Mouse (Mus musculus) liver, adult 2 months (tissue): ENCODE results near the gene Foxp1.

Source experiments
- CTCF ChIP-seq: fragments of 200-500 bp; IDR thresholded peaks from 2 replicates; pipeline ENCODE4 v1.5.1; 2011; ENCODE audit warnings: low read depth, low read length, control low read depth
- POLR2A ChIP-seq: fragments of 200-500 bp; IDR thresholded peaks from 2 replicates; pipeline ENCODE4 v1.6.1; 2011; ENCODE audit warnings: low read length, control low read depth; ENCODE audit not compliant: insufficient read depth; ENCODE audit errors: extremely low read depth

DNA sequence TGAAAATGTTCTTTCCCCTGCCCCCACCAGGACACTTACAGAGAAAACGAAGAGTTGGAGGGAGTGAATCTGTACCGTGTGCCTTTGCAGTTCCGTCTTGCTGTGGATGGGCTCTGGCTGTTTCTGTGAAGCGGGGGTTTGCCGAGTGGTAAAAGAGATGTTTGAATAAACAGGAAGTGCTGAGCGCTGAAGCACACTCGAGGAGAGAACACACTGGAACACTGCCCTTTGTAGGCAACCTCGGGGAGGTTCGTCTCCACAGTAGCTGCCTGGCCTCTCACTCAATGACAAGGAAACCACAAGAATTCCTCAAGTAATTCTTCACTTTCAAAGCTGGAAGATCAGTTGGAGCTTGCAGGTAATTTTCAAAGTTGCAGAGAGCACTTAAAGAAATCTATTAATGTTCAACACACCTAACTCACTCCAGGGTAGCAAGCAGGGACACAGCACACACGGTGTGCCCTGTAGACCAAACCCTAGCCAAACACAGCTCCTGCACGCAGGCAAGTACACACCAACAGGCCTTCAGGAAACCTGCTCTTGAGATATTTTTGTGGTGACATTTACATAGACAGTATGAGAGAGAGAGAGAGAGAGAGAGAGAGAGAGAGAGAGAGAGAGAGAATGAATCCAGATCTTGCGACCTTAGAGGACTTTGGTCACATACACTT, 426.3 kb downstream of the Foxp1 start:
- TF ChIP-seq CTCF, result no peak
- TF ChIP-seq POLR2A, result no peak
